Mouse (Mus musculus) urinary bladder, postnatal 10 days (tissue): ENCODE results near the gene 1700003E16Rik.
"Not testable (repeated sequence)": the region's sequence is repeated elsewhere in the genome, so short reads cannot be mapped to it uniquely, and the experiment has no call there.

Source experiments
- DNase-seq: peaks from one replicate; pipeline ENCODE4 v3.0.0; 2022; ENCODE audit warnings: low spot score

1700003E16Rik gene

DNA sequence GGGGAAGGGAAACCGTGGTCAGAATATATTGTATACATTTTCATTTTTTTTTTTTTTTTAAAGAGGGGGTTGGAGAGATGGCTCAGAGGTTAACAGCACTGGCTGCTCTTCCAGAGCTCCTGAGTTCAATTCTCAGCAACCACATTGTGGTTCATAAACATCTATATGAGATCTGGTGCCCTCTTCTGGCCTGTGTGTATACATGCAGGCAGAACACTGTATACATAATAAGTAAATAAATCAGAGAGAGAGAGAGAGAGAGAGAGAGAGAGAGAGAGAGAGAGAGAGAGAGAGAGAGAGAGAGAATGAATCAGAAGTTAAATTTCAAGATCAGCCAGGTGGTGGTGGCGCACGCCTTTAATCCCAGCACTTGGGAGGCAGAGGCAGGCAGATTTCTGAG is 3.3 kb downstream of the 1700003E16Rik start:
- DNase-seq = not testable (repeated sequence)

DNA sequence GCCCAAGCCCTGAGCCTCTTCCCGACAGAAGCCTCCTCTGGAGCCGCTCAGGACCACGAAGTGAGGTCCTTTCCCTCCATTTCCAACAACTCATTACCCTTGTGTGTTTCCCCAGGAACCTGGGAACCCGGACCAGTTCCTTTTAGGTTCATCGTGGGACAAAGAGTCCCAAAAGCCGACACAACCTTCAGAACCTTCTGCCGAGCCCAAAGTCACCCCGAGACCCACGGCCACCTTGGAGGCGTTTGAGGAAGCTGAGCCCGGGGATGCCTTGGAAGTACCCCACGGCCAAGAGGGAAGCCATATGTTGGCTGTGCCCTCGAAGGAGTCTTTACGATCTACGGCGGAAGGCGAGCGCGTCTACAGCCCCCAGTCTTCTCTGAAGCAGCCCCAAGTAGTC is 5.2 kb downstream of the 1700003E16Rik start:
- no peak for DNase-seq

DNA sequence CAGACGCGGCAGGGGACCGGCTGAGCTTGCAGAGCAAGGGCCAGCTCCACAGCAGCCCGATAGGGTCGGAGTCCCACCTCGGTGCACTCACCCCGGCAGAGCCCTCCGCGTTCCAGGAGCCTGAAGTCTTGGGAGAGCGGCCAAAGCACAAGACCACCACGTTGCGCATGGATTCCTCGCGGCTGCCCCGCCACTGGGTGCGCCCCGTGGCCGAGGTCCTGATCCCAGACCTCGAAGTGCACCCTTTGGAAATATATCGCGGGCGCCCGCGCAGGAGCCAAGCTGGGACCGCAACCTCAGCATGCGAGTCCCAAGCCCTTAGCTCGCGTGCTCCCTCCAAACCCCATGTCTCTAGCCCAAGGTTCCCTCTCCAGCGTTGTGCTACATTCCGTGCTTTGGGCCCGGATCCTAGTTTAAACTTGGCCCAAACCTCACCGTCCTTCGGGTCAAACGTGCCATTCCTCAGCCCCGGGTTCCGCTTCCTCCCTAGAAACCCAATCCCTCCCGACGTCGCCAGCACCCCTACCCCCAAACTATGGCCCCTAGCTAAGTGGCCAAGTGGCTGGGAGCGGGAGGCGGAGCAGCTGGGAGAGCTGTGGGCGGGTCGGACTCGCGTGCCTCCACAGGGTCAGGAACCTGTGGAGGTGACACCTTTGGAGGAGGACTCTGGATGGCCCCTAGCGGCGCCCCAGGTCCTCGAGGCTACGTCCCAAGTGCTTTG is 5.9 kb downstream of the 1700003E16Rik start:
- no peak for DNase-seq

DNA sequence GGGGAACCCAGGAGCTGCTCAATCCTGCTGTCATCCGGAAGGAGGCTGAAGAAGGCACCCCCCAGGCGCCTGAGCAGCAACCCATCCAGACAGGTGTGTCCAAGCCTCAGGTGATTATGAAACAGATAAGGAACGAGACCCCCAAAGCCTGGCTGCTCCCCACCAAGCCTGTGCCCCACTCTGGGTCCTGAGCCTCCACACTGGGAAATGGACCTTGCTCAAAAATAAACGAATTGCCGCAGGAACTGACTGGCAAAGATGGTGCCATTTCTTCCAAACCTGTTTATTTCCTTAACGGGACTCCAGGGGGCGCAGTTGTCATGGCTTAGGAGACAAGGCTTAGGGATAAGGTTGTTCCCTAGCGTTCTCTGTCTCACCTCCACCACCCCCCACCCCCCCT is 6.5 kb downstream of the 1700003E16Rik start:
- DNase-seq = no peak

DNA sequence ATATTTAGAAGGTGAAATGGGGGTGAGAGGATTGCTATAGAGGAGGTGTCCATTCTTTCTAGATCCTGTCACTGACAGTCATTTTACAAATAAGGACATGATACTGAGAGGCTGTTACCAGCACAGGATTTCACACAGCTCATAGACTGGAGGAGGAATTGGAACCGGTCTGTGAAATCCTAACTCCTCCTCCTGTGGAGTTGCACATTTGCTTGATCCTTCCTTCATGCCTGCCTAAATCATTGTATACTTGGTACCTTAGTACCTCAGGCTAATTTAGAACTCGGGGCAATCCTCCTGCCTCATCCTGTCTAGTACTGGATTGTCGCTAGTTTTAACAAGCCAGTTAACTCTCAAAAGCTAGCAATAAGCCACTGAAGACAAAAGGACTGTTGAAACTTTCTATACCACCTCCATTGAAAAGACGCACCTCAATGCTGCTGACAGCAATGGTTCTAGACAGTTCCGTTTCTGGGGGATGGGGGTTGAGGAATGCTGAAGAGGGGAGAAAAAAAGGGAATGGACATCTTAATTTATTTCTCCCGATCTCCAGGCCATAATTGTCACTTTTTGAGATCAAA is 8.9 kb downstream of the 1700003E16Rik start:
- no peak for DNase-seq

DNA sequence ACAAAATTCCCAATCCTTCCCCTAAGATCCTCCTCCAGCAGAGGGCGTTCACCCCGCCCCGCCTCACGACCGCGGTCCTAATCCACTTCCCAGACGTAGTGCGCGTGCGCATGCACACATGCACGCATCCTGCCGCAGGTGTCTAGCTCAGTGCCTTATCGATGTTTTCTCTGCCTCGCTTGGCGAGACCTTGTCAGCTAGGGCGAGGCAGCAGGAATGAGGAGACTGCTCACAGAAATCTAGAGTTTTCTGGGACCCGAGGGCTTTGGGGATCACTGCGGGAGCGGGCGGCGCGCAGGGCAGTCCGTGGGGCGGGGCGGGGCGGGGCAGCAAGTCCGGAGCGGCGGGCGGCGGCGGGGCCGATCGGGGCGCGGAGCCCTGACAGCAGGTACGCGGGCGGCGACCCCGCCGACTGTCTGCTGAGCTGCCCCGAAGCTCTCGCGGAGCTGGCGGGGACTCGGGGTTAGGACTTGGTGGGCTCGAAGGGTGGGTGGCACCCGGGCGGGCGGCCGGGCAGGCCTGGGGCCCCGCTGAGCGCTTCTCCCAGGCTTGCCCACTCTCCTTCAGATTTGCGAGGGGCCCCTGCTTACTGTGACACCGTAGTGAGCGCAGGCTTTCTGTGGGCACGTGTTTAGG is 9.5 kb downstream of the 1700003E16Rik start, which contains the start of gene Dctn1:
Gene Dctn1 (plus strand): TSS at position 314 of the 636 bp plus-strand sequence.
- DNase-seq = peak; percentile 77

DNA sequence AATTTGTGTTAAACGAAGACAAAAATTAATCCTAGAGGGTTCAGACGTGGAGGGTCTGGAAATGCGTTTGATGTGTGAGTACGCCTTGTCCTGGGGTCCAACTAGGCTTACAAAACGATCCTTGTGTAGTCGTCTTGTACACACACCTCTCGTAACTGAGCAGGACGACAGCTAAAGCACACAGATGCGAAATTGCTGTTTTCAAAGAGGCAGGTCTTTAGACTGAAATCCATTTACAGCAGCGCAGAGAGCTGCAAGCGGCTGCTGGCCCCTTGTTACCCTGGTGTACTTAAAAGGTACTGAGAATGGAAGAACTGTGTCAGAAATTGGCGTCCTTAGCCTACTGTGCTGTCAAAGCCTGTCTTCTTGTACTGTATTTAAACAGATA is 10.0 kb downstream of the 1700003E16Rik start:
- no peak for DNase-seq

DNA sequence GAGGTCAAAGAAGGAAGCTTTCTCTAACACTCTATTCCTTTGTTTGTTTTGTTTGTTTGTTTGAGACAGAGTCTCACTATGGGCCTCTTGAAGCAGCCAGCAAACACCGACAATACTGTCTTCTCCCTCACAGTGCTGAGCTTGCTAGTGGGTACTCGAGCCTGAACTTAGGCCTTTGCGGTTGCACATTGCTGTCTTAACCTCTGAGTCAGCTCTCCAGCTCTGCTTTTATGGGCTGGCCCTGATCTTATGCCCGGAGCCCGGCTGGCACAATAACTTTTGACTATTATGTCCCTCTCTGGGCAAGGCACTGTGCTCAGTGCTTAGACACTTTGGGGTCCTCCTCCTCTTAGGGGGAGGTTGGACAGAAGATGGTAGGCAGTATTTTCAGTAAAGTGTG is 13.7 kb downstream of the 1700003E16Rik start:
- no peak for DNase-seq

DNA sequence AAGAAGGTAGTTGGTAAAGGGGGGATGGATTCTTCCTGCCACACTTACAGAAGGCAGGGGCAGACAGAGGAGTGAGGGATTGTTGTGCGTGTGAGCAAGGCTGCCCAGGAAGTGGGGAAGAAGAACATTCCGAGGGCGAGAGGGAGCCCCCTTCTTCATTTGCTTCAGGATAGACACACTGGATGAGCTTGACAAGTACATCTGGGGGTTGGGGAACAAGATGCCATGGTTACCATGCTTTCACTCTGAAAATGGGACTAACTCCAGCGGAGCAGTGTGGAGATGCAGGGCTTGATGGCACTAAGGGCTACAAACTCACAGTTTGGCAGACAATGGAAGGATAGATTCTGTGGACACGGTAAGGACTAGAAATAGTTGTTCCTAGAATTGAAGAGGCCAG is 14.9 kb downstream of the 1700003E16Rik start:
- no peak for DNase-seq

DNA sequence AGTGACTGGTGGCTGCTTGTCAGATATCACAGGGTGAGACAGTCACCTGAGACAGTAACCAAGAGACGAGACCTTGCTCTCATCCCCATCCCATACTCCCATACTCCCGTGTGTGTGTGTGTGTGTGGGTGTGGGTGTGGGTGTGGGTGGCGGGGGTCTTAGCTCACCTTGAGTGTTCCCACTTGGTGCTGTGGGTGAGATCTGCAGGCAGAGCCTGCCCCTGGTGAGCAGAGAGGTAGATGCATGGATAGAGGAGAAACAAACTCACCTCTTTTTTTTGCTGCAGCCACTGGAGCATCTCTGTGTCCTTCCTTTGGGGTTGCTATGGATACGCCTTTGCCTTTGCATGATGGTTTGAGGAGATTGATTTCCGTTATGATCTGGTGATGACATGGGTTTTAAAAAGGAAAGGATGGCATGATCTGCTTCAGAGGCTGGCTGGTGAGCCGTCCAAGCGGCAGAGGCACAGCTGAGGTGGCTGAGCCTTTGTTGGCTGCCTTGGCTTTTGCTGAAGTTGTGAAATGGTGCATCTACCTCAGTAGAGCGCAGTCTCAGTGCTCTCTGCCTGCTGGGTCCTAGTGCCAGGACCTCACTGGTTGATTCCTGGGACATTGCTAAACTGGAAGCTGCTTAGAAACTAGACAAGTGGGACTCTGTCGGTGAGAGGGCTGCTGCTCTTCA is 16.2 kb downstream of the 1700003E16Rik start:
- DNase-seq = no peak

DNA sequence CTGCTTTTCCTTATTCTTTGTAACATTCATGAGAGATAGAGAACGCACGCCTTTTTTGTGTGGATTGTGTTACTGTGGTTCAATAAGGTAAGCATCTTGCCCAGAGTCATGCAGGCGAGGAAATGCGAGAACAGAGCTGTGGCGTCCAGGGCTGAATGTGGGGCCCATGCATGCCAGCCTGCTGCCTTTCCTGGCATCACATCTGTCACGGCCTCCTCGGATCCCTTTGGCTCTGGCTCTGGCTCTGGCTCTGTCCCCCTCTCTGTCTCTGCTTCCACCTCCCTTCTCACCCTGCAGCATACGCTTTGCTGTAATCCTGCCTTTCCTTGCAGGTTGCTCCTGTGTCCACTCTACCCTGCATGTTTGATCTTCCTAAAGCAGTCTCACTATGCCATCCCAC is 19.8 kb downstream of the 1700003E16Rik start:
- DNase-seq = no peak

DNA sequence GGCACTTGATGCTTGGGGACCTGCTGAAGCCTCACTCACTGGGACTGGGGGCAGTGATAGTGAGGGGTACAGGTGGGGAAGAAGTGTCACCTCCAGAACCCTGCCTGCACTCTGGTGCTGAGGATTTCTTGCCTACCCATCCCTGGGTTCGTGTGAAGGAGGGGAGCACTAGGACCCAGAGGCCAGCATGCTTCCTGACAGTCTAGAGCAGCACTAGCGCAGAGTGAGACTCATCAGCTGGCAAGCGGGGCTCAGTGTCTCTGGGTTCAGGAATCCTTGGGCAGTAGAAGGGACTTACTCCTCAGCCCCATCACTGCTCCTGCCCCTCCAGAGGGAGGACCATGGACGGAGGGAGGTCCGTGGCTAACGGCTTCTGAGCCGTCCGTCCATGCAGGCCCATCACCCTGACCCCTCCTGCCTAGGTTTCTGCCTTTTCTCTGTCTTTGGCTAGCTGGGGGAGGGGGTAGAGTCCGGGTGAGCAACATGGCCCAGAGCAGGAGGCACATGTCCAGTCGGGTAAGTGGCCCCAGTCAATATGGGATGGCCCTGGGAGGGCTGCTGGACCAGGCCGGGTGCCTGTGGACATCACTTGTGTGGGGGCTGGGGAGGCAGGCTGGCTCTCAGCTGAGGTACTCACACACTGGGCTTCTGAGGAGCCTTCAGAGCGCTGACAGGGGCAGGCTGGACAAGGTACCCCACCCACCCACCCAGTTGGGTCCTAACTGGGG is 23.4 kb downstream of the 1700003E16Rik start:
- DNase-seq = no peak

DNA sequence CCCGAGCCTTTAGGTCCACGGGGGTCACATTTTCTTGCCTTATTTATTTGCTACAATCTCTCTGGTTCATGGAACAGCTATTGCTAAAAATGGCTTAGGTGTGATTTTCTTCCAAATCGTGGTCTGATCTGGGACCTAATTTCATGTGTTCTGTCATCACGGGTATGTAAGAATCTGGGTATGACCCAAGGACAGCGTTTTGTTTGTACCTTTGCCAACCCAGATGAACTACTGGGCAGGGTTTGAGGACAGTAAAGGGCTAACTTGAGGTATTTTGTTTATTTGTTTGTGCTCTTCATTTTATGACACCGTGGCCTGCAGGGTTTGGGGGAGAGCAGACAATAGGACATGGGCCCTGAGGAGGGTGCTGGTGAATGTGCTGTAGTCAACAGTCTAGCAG is 24.4 kb downstream of the 1700003E16Rik start:
- DNase-seq = no peak

DNA sequence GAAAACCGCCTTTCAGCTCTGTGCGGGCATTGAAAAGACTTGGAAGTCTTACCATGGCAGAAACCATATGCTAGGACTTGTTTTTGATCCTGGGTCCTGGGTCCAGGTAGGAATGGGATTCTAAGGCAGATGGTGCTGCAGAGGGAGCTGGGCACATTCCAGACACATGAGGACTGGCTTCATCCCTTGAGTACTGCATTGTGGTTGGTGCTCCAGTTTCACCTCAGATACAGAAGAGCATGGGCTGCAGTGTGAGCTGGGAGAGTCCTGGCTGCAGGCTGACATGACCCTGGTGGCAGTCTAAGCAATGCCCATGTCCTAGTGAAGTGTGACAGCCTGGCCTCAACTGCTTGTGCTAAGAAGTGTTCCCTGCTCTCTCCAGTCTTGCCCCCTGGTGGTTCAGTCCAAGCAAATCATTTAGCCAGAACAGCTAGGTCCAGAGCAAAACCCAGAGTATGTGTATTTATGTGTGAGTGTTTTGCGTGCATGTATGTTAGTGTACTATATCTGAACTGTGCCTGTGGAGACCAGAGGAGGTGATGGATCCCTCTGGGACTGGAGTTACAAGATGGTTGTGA is 28.7 kb downstream of the 1700003E16Rik start:
- no peak for DNase-seq

DNA sequence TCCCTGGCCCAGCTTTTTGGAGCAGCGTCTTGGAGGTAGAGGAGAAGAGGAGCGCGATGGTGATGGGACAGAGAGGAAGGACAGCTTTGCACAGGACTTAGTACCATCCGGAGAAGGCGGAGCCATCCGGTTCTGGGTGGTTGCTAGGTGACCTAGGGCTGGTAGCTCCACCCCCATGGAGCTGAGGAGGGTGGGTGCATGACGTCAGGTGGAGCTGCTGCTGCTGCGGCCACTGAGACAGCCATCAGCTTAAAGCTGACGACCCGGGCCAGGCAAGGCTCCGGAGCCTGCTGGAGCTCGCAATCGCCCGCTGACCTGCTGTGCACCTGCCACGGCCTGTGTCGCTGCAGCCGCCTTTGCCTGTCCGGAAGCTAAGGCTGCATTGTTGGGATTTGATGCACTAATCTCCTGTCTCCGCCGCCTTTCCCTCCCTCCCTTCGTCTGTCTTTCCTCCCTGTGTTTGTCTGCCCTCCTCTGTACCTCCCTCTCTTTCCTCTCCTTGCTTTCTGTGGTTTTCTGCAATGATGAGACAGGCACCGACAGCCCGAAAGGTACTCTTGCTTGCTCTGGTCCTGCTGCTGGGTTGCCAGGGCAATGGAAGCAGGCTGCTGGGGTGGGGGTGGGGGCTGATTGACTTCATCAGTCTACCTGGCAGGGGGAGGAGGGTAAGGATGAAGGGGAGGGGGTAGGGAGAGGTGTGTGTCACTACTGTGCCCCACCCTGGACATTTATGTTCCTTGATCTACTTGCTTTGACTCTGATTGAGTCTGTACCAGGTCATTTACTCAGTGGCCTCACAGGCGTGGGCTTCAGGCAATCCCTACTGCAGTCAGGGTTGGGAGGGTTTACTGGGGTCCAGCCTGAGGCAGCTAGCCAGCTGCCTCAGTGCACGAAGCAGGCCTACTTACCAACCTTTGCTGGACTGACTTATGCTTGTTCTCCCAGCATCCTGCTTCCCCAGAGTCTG is 30.0 kb downstream of the 1700003E16Rik start:
- no peak for DNase-seq

DNA sequence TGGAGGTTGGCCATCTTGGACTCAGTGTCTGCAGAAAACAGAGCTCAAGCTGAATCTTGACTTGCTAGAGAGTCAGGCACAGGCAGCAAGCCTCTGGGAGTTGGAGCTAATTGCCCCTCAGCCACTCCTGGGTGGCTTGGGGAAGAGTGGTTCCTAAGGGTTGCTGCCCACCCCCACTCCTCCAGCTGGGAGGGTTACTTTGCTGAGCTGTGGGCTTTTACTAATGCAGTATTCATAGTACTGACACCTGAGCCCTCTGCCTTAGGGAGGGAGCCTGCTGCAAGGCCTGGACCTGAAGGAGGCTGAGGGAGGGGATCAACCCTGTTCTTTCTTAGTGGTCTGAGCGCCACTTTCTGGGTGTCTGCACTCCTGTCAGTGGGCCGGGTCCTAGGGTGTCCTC is 30.7 kb downstream of the 1700003E16Rik start:
- no peak for DNase-seq

DNA sequence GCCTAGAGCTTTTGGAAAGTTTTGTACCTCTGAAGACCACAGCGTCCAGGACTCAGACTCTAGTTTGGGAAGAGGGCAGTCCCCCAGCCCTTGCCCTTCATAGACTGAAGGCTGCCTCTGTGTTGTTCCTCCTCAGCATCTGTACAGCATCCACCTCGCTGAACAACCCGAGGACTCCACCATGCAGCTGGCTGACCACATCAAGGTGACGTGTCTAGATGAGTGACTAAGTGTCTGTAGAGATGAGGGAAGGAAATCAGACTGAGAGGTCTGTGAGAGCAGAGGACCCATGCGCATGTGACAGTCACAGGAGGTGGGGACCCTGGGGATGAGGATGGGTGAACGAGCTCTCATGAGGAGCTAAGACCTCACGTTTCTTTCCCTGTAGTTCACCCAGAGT is 37.4 kb downstream of the 1700003E16Rik start:
- no peak for DNase-seq

DNA sequence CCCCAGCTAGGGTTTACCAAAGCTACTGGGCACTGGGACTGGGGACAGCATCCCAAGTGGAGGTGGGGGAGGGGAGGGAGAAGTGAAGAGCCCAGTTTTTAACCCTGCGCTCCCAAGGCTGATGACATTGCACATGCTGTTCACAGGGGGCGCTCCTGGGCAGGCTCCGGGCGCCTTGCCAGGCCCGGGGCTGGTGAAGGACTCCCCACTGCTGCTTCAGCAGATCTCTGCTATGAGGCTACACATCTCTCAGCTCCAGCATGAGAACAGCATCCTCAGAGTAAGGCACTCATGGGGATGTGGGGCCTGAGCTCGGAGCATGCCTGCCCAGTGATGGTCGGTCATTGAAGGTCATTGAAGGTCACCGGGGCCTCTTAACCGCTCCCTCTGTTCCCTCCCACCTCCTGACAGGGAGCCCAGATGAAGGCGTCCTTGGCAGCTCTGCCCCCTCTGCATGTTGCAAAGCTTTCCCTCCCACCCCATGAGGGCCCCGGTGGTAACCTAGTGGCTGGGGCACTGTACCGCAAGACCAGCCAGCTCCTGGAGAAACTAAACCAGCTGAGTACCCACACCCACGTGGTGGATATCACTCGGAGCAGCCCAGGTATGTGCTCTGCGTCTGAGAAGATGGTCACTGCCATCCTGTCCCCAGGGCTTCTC is 41.3 kb downstream of the 1700003E16Rik start:
- no peak for DNase-seq

DNA sequence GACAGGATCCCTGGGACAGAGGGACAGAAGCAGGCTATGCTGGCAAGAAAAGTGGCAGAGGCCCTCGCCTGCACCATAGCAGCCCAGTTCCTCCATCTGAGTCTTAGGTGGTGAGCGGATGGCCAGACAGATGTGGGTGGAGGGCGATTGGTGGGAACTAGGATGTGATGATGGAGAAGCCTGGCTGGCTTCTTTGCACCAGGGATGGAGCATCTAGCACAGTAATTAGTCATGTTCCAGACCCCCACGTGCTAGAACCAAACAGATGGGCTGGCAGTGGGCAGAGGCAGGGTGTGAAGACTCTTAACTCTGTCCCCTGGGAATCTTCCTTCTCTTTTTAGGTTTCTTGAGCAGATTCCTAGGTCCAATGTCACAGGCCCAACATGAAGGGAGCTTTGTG is 47.1 kb downstream of the 1700003E16Rik start:
- DNase-seq = no peak

DNA sequence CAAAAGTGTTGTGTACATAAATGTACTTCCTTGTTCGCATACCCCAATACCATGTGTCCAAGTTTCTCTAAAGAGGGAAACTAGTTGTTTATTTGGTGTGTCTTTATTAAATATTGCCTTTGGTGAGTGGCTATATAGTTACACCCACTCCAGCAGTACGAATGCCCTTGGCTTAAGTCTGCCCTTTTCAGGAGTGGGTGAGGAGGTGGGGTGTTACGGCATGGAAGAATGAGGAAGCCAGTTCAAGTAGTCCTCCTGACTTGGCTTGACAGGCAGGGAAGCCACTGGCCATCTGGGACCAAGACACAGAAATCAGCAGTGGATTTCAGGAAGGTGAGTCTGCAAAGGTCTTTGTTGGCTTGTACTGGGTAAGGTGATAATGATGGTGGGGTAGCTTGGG is 49.6 kb downstream of the 1700003E16Rik start:
- DNase-seq = no peak
